Mouse (Mus musculus) mesoderm, embryonic 11.5 days (tissue): ENCODE data around the gene Gm21409.
"Not testable (repeated sequence)": the region's sequence is repeated elsewhere in the genome, so short reads cannot be mapped to it uniquely, and the experiment has no call there.

Experiments
- DNase-seq: peaks from one replicate; pipeline ENCODE4 v3.0.0-alpha.2; 2012; ENCODE audit warnings: low read depth, low spot score

The Gm21409 gene

GRCm38 (mm10) chrY:84746385-84746784 is at the start of gene Gm21409:
Gm21409 (plus strand) TSS chrY:84746685.
- not testable (repeated sequence) for DNase-seq
